Comparison of ENCODE assay signal across 11 mouse cellular contexts in genomic region chr1:157669626-157670025, GRCm38 (mm10).
"Had no signal": no experiment of that assay in that cellular context is flagged by ENCODE, and none has a peak within 500 bp of the region (broad histone marks: within the 10 kb centered on the region; RNA-seq: fewer than 3 reads in every experiment).

No protein-coding gene starts in this region.

- ATAC-seq: liver, embryonic 12.5 days; midbrain, embryonic 16.5 days had no signal

- H3K4me2 ChIP-seq: limb, embryonic 15.5 days; liver, embryonic 12.5 days; lung, embryonic 14.5 days; neural tube, embryonic 13.5 days had no signal

- H3K9me3 ChIP-seq: limb, embryonic 15.5 days; liver, embryonic 12.5 days; midbrain, embryonic 10.5 days; neural tube, embryonic 13.5 days had no signal

- H3K36me3 ChIP-seq: limb, embryonic 15.5 days; liver, embryonic 12.5 days; midbrain, embryonic 10.5 days; neural tube, embryonic 13.5 days had no signal

- DNase-seq: kidney, adult 18-20 months; kidney, postnatal 14 days; lung, embryonic 14.5 days; lung, postnatal 10 days; lung, postnatal 4 days; thymus, postnatal 4 days had no signal

- H3K27me3 ChIP-seq: limb, embryonic 15.5 days; liver, embryonic 12.5 days; neural tube, embryonic 13.5 days had no signal

- H3K27ac ChIP-seq: limb, embryonic 15.5 days; liver, embryonic 12.5 days; midbrain, embryonic 10.5 days; neural tube, embryonic 13.5 days had no signal

- H3K9ac ChIP-seq: limb, embryonic 15.5 days; liver, embryonic 12.5 days; lung, embryonic 14.5 days; neural tube, embryonic 13.5 days had no signal

- H3K4me3 ChIP-seq: limb, embryonic 15.5 days; liver, embryonic 12.5 days; midbrain, embryonic 10.5 days; neural tube, embryonic 13.5 days had no signal

- H3K4me1 ChIP-seq: limb, embryonic 15.5 days; liver, embryonic 12.5 days; midbrain, embryonic 10.5 days; neural tube, embryonic 13.5 days had no signal
